Mouse (Mus musculus) hindbrain, embryonic 14.5 days (tissue): ENCODE results near the gene Parva. TPM values are rescaled to one million over a fixed set of nuclear protein-coding genes. Genes with fewer than 3 reads are reported as not detected.

Source experiments
- polyA plus RNA-seq: library from polyadenylated mRNA; unstranded; fragments of >200 nt; fragmentation: Nextera tagmentation; extraction: Ambion mirVana; gene quantifications from 2 replicates; pipeline ENCODE4 v1.2.1, GENCODE M21; 2014

The Parva gene
- polyA plus RNA-seq, 1 experiment from 2014 or later: 28.1 TPM

Other genes starting within 250 kb of the Parva start
- 3.8 and 4.0 TPM in 2 replicates for gene Mical2, start 201.6 kb upstream of the Parva start, polyA plus RNA-seq